Mouse (Mus musculus): ENCODE data around the gene Myo1d. TPM values are rescaled to one million over a fixed set of nuclear protein-coding genes. Genes with fewer than 3 reads are reported as not detected.

The Myo1d gene
- total RNA-seq (2023), result under 1 TPM; 0.36 to 0.37 TPM

DNA sequence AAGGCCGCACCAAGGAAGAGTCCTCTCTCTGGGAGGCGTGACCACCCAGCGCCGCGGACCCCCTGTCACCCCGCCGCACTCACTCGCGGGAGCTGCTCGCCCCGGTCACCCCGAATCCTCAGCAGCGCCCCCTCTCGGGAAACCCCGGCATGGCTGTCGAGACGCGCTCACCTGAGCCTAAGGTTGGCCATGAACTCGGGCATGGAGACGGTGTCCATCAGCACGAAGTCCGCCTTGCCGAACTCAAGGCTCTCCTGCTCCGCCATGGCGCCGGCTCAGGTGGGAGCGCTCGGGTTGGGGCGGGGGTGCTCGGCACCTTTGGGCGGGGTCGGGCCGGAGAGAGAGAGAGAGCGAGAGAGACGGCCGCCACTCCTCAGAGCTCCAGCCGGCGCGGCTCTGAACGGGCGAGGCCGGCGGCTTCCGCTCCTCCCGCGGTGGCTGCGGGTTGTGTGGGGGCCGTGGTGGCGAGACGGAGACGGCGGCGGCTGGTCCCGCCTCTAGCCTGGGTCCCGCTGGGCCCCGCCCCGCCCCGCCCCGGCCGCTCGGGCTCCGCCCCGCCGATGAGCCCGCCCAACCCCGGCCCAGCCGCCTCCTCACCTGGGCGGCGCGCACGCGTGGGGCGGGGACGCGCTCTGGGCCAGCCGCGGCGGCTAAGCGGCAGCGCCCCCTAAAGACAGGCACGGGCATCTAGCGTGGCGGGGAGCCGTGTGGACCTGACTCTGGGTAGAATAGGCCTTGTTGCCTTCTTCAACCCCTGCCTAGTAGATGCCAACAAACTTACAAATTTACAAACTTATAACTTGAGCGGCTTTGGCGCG is at the start of gene Myo1d:
Gene Myo1d, minus strand, starts transcription at position 499 of the 818 bp plus-strand sequence.

DNA sequence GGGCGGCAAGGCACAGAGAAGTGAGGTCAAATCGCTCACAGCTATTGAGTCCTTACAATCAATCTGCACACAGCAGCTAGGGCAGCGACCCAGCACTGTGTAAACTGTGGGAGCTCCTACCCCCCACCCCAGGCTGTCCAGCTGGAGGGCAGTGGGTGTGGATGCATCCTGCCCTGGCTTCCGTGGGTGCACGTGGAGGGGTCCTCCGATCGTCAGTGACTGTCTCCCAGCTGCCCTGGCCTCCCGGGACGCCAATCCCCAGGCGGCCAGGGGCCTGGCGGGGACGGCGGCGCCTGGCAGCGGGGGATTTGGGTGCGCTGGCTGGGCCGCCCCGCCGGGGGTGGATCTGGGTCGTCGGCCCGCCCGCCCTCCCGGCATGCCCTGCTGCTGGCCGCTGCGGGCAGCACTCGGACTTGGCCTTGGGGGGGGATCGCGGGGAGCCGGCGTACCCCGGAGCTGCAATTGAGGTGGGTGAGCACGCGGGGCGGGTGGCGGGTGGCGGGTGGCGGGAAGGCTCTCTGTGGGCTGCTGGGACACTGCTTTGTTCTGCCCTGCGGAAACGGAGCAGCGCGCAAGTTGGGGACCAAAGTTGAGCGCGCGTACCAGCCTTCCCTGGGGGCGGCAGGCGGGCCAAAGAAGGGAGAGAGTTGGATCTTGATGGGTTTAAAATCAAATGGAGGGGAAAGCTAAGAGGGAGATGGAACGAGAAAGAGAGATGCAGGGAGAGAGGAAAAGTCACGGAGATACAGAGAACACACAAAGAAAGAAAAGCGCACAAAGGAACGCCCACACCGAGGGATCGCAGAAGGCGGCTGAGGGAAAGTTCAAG is 30.4 kb upstream of the Myo1d start, which contains the start of gene Tmem98:
Gene Tmem98, plus strand, starts transcription at position 183 of the 829 bp plus-strand sequence.

DNA sequence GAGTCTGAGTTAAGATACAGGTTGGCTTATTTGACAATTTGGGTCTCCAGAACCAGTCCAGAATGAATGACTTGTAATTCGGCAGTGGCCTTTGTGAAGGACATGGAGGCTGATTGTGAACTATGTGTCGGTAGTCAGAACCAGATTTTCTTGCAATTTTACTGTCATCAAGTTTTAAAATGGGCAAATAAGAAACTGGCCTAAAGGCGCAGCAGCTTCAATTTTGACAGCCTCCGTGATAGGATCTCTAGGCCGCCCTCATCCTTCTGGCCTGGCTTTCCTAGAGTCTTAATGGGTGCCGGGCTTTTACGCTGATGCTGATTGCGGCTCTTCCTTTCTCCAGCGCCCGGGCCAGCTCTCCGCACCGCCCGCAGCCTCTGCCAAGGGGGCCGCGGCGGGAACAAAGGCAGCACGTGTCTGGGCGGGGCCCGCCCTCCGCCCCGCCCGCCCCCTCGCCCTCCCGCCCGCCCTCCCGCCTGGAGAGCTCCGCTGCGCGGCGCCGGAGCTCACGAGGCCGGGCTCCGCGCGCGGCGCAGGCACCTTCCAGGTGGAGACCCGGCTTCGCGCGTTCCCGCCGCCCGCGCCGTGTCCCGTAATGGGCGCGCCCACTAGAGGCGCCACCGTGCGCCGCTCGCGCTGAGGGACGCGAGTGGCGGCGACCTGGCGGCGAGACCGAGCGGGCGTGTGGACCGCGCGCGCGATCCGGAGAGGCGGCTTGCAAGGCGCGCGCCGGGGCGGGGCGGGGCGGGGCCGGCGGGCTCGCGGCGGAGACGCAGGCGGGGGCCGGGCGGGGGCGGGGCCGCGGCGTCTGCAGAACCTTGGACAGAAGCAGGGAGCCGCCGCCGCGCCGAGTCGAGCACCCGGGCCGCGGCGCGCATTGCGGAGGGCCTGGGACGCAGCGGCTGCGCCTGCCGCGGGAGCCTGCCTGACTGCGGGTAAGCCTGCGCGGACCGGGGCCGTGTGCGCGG is 303.3 kb downstream of the Myo1d start, which contains the start of gene Cdk5r1:
Gene Cdk5r1, plus strand, starts transcription at position 802 of the 968 bp plus-strand sequence.

Other genes with a start within 250 kb of the Myo1d start
- gene Tmem98, start 30.1 kb upstream of the Myo1d start, total RNA-seq (2023), result not detected
- not detected for gene Spaca3, start 78.3 kb upstream of the Myo1d start, total RNA-seq (2023)